Mouse (Mus musculus) gastrocnemius, postnatal 4 days (tissue): ENCODE measurements around the gene Nav2. TPM values are rescaled to one million over a fixed set of nuclear protein-coding genes. Genes with fewer than 3 reads are reported as not detected.

Experiments
- DNase-seq, 2 experiments: peaks; one replicate each; pipeline ENCODE4 v3.0.0; 2021 to 2022; ENCODE audit warnings: low spot score in 2 of 2, mixed read lengths in 2 of 2
- total RNA-seq, 2 experiments: library from RNA; stranded (reverse); gene quantifications; 2 replicates each; pipeline ENCODE4 v1.2.3; 2021

Nav2 gene
- total RNA-seq, 2 experiments from 2014 or later: 79.5 to 86.2 TPM

GRCm38 (mm10) chr7:48998097-48998496 lies 89.6 kb downstream of the Nav2 start:
- no peak for DNase-seq

GRCm38 (mm10) chr7:48998595-48998994 lies 90.1 kb downstream of the Nav2 start:
- DNase-seq: no peak

DNA sequence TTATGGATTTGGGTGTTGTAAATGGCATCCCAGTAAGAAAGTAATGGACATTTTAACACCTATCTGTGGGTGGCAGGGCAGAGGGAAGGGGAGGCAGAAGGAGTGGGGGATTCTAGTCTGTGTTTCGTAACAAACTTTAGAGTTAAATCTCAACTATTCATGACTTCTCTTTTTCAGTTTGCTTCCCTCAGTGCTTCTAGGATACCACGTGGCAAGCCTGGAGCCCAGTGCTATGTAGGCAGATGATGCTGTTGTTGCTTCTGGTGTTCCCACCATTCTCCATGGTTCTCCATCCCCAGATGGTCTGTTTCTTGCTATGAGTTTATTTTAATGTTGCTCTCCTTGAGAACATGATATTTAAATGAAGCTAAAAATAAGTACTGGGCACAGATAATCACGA lies 92.3 kb downstream of the Nav2 start:
- no peak for DNase-seq

DNA sequence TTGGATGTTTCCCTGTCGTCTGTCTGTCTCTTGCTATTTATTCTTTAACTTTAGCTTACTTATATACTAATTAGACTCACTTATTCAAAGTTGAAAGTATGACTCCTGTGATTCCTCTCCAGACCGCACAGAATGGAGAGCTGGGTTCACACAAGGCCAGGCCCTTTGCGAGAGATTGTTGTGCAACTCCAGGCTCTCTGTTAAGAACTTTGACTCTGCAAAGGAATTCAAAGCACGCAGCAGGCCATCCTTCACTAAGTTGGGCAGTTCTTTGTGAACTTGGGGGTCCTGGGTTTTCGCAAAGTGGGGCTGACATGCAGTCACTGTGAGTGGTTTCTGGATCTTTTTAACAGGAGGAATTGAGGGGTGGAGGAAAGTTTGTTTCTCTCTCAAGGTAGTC lies 95.9 kb downstream of the Nav2 start:
- DNase-seq: no peak

DNA sequence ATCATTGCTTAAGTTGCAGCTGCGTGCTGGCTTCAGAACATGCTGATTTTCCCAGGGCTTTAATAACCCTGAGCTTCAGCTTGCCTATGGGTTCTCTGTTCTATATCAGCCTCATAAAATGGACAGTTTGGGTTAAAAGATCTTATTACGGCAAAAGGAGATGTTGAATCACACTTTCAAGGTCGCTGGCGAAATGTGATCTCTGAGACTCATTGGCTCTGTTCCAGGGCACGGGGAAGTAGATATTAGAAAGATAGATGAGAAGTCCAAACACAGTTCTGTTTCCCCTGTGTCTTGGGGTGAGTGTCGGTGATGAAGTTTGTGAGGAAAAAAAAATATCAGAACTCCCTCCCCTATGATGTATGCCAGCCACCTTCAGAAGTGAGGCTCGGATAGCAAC lies 98.4 kb downstream of the Nav2 start:
- DNase-seq: no peak

GRCm38 (mm10) chr7:49010739-49011138 lies 102.2 kb downstream of the Nav2 start:
- DNase-seq: no peak

DNA sequence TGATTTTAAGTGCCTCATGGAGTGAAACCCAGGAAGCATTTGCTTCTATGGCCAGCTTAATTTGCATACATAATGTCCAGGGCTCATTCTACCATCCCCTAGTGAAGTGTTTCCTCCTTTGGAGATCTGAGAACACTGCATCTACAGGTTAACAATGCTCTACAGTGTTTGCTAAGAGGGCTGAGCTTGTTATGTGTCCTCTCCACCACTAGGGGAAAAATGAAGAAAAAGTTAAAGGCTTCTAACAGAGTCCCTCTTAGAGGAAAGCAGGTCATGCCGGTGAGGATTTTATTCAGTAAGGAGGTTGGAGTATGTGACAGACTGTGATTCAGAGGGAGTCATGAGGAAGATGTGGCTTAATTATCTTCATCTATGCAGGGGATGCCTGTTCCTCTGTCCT lies 103.5 kb downstream of the Nav2 start:
- DNase-seq: no peak

DNA sequence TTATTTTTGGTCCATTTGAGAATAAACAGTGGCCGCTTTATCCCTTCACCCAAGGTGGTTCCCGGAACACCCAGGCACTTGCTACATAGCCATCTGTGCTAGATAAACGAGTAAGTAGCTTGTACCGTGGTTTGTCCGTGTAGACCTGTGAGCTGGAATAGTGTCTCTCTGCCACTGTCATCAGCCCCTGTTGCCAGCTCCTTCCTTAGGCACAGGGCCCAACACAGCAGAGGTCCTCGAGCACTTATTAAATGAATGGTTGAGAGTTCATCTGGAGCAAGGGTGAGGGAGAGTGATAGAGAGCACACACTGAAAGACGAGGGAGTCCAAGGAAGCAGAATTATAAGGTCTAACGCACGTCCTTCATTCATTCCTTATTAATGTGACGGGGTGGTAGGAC lies 106.0 kb downstream of the Nav2 start:
- no peak for DNase-seq

GRCm38 (mm10) chr7:49015297-49015696 lies 106.8 kb downstream of the Nav2 start:
- DNase-seq: no peak

GRCm38 (mm10) chr7:49016088-49016487 lies 107.6 kb downstream of the Nav2 start:
- DNase-seq: no peak

DNA sequence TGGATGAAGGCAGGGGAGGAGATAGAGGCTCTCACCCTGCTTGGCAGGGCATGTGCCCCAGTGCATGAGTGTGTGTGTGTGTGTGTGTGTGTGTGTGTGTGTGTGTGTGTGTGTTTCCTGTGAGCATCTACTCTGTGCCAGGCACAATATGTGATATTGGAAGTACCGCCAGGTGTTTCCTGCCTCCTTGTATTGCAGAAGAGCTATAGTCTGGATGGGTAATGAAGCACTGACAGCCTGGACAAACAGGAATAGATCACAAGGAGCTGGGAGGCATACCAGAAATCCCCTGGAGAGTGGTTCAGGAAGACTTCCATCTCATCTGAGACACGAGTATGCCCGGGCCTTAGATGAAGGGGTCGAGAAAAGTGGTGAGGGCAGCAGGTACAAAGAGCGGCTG lies 109.3 kb downstream of the Nav2 start:
- DNase-seq: no peak

DNA sequence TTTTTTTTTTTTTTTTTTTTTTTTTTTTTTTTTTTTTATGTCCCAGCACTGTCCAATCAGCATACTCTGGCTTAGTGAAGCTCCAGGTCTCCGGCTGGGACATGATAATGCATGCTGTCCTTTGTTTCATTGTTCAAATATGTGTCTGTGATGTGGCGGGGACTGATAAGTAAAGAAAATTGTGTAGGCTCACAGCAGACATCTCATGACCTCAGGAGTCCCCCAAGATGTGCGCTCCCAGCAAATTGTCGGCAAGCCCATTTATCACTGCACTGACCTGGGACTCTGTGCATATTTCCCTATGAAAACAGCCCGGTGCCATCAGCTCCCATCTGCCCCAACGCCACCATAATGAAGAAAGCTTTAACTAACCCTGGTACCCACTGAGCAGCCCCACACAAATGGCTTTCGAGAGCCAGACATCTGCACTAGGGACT lies 110.0 kb downstream of the Nav2 start:
- DNase-seq: no peak

DNA sequence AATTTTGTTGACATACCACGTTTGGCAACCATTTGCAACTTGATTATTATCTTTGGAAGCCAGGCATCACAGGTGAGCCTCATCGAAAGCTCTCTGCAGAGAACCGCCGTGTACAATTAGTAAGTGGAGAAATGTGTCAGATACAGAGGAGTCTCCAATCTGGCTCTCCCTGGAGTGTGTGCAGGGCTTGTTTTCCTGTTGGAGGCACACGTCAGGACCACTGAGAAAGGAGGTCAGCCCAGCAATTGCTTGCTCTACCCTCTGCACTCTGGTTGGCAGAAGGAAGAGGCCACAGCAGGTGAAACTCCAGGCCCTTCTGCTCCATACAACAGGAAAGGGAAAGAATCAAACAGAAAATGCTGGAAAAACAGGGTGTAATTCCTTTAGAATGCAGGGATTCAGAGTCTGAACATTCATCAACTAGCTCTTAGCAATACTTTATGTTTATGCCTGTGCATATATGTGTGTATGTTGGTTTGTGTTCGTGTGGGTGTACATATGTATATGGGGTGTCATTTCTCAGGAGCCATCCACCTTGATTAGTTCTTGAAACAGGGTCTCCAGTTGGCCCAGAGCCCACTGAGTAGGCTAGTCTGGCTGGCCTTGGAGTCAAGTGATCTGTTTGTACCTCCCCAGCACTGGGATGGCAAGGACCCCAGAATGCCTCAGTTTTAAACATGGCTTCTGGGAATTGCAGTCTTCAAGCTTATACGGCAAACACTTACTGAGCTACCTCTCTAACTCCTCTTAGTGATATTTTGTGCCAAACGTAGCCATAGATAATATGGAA lies 116.7 kb downstream of the Nav2 start:
- DNase-seq: no peak

DNA sequence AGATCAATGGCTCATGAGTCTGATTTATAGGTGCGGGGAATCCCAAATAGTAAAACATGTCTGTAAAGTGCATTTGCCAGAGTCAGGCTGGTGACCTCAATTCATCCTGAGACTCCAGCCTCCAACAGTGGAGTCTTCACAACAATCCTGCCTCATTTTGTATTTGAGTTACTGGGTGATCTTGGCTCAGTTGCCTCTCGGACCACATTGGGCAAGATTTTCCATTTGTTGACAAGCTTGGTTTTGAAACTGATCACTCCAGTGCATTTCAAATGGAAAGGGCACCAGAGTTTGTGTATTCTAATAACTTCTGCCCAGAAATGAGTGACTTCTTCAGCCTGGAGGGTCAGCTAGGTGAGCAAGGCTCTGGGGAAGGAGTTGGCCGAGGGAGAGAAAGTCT lies 117.5 kb downstream of the Nav2 start:
- DNase-seq: no peak

GRCm38 (mm10) chr7:49026466-49026865 lies 118.0 kb downstream of the Nav2 start:
- no peak for DNase-seq

DNA sequence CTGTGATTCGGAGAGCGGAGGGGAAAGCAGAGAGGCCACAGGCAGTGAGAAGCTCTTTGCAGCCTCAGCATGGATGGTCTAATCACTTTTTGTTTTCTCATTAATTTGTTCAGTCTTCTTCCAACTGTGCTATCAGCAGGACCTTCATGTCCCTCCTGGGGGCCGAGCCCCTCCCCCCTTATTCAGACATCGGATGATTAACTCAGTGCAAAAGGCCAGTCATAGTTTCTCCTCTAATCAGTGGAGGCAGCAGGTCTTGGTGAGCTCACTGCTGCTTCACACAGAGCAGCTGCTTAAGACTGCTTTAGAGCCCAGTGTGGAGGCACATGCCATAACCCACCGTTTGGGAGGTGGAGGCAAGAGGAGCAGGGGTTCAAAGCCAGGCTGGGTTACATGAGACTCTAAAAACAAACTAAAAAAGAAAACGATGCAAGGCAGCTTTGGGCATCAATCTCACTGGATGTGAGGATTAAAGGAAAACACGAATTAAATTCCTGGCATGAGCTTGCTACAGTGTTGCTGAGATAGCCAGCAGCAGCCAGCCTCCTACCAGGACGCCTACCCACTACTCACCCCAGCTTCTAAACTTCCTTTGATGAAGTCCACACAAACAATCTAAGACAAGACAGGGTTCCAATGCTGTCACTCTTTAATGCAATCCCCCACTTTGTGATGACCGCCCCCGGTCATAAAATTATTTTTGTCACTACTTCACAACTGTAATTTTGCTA lies 120.9 kb downstream of the Nav2 start:
- DNase-seq: no peak

DNA sequence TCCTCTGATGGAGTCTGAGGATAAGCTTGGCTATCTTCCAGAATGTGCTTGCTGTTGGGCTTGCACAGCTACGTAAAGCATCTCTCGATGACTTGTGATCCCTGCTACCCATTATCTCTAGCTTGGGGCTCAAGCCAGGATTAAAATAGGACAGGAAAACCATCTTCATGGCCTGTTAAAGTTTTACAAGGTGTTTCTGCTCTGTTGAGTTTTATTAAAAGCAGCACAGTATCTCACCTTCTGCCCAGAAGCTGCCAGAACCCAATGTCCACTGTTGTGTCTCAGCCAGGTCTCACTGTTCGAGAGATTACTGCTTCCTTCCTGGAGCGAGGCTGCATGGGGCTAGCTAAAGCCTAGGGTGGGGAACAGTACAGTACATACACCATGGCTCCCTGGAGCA lies 123.7 kb downstream of the Nav2 start:
- DNase-seq: no peak

DNA sequence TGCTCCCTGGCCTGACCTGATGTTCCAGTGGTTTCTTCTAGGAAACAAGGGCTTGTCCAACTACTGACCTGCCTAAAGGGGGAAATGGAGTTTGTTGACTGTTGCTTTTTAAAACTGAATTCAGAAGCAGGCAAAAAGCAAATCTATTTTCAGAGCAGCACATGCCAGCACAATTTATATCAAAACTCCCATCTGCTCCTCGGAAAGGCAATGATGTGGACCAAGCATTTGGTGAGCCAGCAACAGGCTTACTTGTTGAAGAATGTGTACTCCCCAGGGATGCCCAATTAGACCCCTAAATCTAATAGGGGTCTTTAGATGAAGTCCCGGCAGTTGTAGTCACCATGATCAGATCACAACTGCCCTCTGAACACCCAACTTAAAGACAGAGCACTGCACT lies 125.7 kb downstream of the Nav2 start:
- DNase-seq: no peak

DNA sequence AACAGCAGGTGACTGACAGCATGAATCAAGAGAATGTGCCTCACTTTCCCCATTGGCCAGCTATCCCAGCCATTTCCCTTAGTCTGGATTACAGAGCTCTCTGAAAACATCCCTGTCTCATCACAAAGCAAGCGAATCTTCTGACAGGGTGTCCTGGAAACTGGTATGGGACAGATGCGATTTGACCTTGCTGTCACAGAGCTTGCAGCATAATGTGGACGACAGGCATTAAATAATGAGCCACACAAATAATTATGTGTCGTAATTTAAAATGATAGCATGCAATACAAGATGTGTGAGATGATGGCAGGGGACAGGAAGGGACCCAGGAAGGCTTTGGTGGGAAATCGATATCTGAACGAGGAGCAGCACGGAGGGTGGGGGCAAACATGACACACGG lies 131.6 kb downstream of the Nav2 start:
- no peak for DNase-seq

- no peak for DNase-seq
Observed at GRCm38 (mm10) chr7:49041334-49042070, 133.0 kb downstream of the Nav2 start.

DNA sequence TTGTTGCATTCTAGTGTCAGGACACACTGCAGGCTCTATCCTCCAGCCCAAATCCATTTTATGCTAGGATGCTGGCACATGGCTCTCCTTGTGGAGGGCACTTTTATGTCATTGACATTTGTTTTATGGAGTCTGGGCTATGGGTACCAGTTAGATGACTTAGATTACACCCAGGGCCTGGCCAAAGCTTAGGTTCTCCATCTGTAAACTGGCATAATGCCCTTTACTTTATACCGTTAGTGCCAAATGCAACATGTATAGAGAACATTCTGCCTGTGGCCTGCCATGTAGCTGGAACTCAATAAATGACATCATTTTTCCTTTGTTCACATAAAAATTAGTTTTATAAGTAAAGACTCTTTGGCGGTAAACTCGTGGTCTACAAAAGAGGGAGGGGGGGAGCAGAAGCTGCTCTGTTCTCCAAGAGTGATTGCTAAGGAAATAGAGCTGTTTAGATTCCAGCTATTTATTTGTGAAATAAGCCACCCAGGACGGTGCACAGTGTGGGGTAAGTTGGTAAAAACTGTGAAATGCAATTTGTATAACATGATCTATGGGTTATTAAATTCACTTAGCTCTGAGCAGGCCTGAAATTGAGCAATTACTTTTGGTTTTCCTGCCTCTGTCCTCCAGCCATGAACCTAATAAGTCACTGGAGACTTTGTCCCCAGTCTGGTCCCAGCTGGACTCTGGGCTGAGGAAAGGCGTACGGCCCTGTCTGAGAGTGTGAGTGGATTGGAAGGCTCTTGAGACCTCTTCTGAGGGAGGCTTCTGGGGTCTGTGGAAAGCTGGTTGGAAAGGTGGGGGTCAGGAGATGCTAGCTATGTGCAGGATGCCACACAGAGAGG lies 137.2 kb downstream of the Nav2 start:
- no peak for DNase-seq
